Mouse (Mus musculus) hindbrain, postnatal 0 days (tissue): ENCODE data around the gene Scube2. TPM values are rescaled to one million over a fixed set of nuclear protein-coding genes. Genes with fewer than 3 reads are reported as not detected.
A peak's percentile ranks its signal among the peaks of the same experiment; 100 is the strongest.

Source experiments
- ATAC-seq: fragments of 200-750 bp; cut with Nextera tagmentation; 2 replicates; pipeline ENCODE4 v1.8.0; 2017; ENCODE audit warnings: mild to moderate bottlenecking, moderate TSS enrichment, moderate library complexity
- DNase-seq: peaks from one replicate; pipeline ENCODE4 v3.0.0-alpha.2; 2015; ENCODE audit warnings: low spot score
- H3K27ac ChIP-seq: fragments of 300-500 bp; sonication (generic); 2 replicates; pipeline ENCODE4 v1.5.1; 2014; ENCODE audit warnings: mild to moderate bottlenecking
- H3K27me3 ChIP-seq: fragments of 300-500 bp; sonication (generic); 2 replicates; pipeline ENCODE4 v1.6.1; 2014; ENCODE audit warnings: low read length, mixed read lengths; ENCODE audit not compliant: insufficient read depth
- H3K36me3 ChIP-seq: fragments of 300-500 bp; sonication (generic); 2 replicates; pipeline ENCODE4 v1.6.1; 2014; ENCODE audit warnings: low read length, mixed read lengths; ENCODE audit not compliant: insufficient read depth
- H3K4me1 ChIP-seq: fragments of 300-500 bp; sonication (generic); 2 replicates; pipeline ENCODE4 v1.6.1; 2014; ENCODE audit warnings: antibody characterized with exemption, low read length, mixed read lengths; ENCODE audit not compliant: insufficient read depth
- H3K4me2 ChIP-seq: fragments of 300-500 bp; sonication (generic); 2 replicates; pipeline ENCODE4 v1.6.1; 2014; ENCODE audit warnings: low read depth, mild to moderate bottlenecking, low read length, moderate library complexity, mixed read lengths
- H3K4me3 ChIP-seq: fragments of 300-500 bp; sonication (generic); 2 replicates; pipeline ENCODE4 v1.5.1; 2014; ENCODE audit warnings: low read length
- H3K9ac ChIP-seq: fragments of 300-500 bp; sonication (generic); replicated peaks from 2 replicates; pipeline ENCODE4 v1.6.1; 2014; ENCODE audit warnings: mild to moderate bottlenecking, low read length, moderate library complexity, mixed read lengths
- H3K9me3 ChIP-seq: fragments of 300-500 bp; sonication (generic); 2 replicates; pipeline ENCODE4 v1.6.1; 2016; ENCODE audit warnings: low read length, mixed read lengths
- CTCF ChIP-seq: IDR thresholded peaks from 2 replicates; pipeline ENCODE4 v1.5.1; 2016; ENCODE audit warnings: antibody characterized with exemption, control low read depth, low read depth
- WGBS: fragments of 180-500 bp; shearing (Covaris S2); extraction: QIAGEN DNeasy Blood & Tissue Kit; methylation state at CpG from one replicate; pipeline ENCODE4 v1.1.7; 2014; 5-methylcytosine and 5-hydroxymethylcytosine counted together
- polyA plus RNA-seq: library from polyadenylated mRNA; unstranded; fragments of >200 nt; fragmentation: Nextera tagmentation; extraction: Ambion mirVana; gene quantifications from 2 replicates; pipeline ENCODE4 v1.2.1, GENCODE M21; 2015
- total RNA-seq: library from RNA; depleted of rRNA; stranded (reverse); fragments of >200 nt; gene quantifications from 2 replicates; pipeline ENCODE4 v1.2.3, GENCODE M21; 2014

The Scube2 gene
- total and polyA plus RNA-seq, 2 experiments from 2014 or later = 4.1 to 6.6 TPM

GRCm38 (mm10) chr7:109859354-109859753 lies 6.1 kb downstream of the Scube2 start:
- Histone ChIP-seq H3K4me2 (no peak overlapping the region), H3K4me3 (no peak overlapping the region), H3K9ac (no peak overlapping the region), H3K9me3 (no peaks in the 10 kb centered on the region), H3K4me1 (0 out of 2 replicates have a peak, but pooled peaks cover 4% of the 10 kb centered on the region), H3K27me3 (no peaks in the 10 kb centered on the region), H3K36me3 (no peaks in the 10 kb centered on the region), H3K27ac (no peak overlapping the region)
- DNase-seq (no peak), ATAC-seq (no peak)
- 68% methylated on average over 6 of the region's 6 CpGs for WGBS
- no peak for TF ChIP-seq CTCF

GRCm38 (mm10) chr7:109852752-109853212 lies 12.7 kb downstream of the Scube2 start:
- Histone ChIP-seq H3K4me2 (no peak overlapping the region), H3K27ac (no peak overlapping the region), H3K4me3 (no peak overlapping the region), H3K9ac (no peak overlapping the region), H3K4me1 (no peaks in the 10 kb centered on the region), H3K27me3 (no peaks in the 10 kb centered on the region), H3K36me3 (no peaks in the 10 kb centered on the region), H3K9me3 (no peaks in the 10 kb centered on the region)
- ATAC-seq (no peak), DNase-seq (no peak)
- TF ChIP-seq CTCF = no peak
- WGBS = 73% methylated on average over 7 of the region's 7 CpGs

DNA sequence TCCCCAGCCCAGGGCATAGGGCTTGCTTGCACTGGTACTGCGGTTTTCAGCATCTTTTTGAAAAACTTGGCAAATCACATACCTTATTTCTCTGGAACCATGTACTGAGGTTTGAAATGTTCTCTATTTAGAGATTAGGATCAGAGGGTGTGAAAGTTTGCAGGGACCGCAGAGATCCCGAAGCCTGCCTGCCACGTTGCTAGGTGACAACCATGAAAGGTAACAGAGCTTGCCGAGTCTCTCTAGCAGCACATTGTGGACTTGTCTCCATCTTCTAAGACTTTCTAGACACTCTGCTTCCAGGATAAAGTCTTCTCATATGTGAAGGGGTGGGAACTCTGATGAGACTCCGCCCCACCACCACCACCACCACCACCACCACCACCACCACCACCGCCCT lies 13.5 kb downstream of the Scube2 start:
- no peak for TF ChIP-seq CTCF
- 73% methylated on average over 7 of the region's 7 CpGs for WGBS
- ATAC-seq (0 out of 2 replicates have a peak, but pooled peaks have one; percentile 4), DNase-seq (no peak)
- Histone ChIP-seq H3K4me2 (no peak overlapping the region), H3K27me3 (no peaks in the 10 kb centered on the region), H3K36me3 (no peaks in the 10 kb centered on the region), H3K9me3 (no peaks in the 10 kb centered on the region), H3K4me3 (no peak overlapping the region), H3K9ac (no peak overlapping the region), H3K4me1 (no peaks in the 10 kb centered on the region), H3K27ac (no peak overlapping the region)

- DNase-seq = no peak
- no peaks in the 10 kb centered on the region for H3K36me3 ChIP-seq
- no peaks in the 10 kb centered on the region for H3K9me3 ChIP-seq
- H3K27ac ChIP-seq = no peak overlapping the region
- TF ChIP-seq CTCF = no peak
- no peaks in the 10 kb centered on the region for H3K4me1 ChIP-seq
- H3K4me2 ChIP-seq = no peak overlapping the region
- H3K27me3 ChIP-seq = no peaks in the 10 kb centered on the region
- WGBS = 28% methylated on average over 3 of the region's 3 CpGs
- H3K4me3 ChIP-seq = no peak overlapping the region
- ATAC-seq = no peak
- H3K9ac ChIP-seq = no peak overlapping the region
Measured at GRCm38 (mm10) chr7:109850531-109850930, 14.9 kb downstream of the Scube2 start.

DNA sequence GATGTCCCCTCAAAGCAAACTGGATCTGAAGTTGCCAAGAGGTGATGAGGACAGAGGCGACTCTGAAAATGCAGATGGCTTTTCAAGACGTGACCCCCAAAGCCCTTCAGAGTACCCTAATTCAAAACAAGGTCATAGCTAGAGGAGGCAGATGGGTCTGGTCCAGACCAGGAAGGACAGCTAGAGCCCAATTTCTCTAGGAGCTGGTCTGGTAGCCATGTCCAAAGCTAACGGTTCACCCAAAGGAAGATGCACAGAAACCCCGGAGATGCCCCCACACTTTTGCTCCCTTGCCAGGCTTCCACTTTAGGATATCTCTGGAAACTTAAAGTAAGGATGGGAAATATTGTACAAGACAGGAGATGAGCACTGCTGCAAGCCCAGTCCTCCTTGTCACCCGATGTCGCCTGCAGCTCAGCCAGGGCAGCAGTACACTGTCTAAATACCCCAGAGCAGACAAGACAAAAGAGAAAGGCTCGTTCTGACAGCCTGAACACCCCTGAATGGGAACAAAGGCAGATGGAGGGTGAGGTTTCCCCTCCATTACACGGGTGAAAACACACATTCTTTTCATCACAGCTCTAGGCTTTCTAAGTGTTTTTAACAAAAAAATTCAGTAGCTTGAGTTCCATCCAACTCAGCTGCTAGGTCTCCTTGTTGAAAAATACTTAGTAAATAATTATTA lies 15.6 kb downstream of the Scube2 start:
- Histone ChIP-seq H3K9ac (no peak overlapping the region), H3K4me1 (no peaks in the 10 kb centered on the region), H3K27ac (0 out of 2 replicates have a peak overlapping the region, but pooled peaks have one; percentile 1), H3K36me3 (no peaks in the 10 kb centered on the region), H3K27me3 (no peaks in the 10 kb centered on the region), H3K9me3 (no peaks in the 10 kb centered on the region), H3K4me2 (no peak overlapping the region), H3K4me3 (no peak overlapping the region)
- ATAC-seq (no peak), DNase-seq (no peak)
- no peak for TF ChIP-seq CTCF
- 22% methylated on average over 8 of the region's 8 CpGs for WGBS

GRCm38 (mm10) chr7:109848867-109849733 lies 16.4 kb downstream of the Scube2 start:
- 0 out of 2 replicates have a peak overlapping the region, but pooled peaks have one; percentile 1 for H3K27ac ChIP-seq
- no peaks in the 10 kb centered on the region for H3K36me3 ChIP-seq
- H3K9me3 ChIP-seq = no peaks in the 10 kb centered on the region
- no peak overlapping the region for H3K4me2 ChIP-seq
- TF ChIP-seq CTCF = no peak
- ATAC-seq (peak; percentile 87), DNase-seq (peak; percentile 62)
- WGBS = 29% methylated on average over 11 of the region's 11 CpGs
- no peaks in the 10 kb centered on the region for H3K4me1 ChIP-seq
- H3K4me3 ChIP-seq = no peak overlapping the region
- H3K9ac ChIP-seq = no peak overlapping the region
- no peaks in the 10 kb centered on the region for H3K27me3 ChIP-seq
